Mouse (Mus musculus): ENCODE data around the gene Rps9. TPM values are rescaled to one million over a fixed set of nuclear protein-coding genes. Genes with fewer than 3 reads are reported as not detected.

The Rps9 gene
- polyA plus RNA-seq (2012; rRNA removed; ENCODE audit: low replicate concordance) = 322 and 616 TPM in 2 replicates

DNA sequence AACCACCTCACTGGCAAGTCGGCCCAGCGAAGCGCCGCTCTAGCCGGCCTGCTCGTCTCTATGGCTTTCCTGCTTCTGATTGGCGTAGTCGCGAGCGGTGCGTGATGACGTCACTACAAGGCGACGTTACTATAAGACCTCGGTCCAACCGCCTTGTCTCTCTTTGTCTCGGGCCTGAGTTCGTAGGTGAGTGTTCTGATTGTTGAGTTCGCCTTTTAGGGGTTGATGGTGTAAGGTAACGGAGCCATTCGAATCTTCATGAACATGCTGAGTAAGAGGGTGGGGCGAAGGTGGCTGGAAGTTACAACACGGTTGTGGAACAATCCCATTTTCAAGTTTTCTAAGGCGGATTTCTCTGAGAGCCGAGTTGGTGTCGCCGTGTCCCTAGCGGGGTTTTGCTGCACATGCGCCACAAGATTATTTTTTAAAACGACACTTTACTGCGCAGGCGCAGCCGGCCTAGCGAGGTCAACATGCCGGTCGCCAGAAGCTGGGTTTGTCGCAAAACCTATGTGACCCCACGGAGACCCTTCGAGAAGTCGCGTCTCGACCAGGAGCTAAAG, at the start of gene Rps9:
Gene Rps9 (plus strand): TSS at position 115 of the 563 bp plus-strand sequence.

DNA sequence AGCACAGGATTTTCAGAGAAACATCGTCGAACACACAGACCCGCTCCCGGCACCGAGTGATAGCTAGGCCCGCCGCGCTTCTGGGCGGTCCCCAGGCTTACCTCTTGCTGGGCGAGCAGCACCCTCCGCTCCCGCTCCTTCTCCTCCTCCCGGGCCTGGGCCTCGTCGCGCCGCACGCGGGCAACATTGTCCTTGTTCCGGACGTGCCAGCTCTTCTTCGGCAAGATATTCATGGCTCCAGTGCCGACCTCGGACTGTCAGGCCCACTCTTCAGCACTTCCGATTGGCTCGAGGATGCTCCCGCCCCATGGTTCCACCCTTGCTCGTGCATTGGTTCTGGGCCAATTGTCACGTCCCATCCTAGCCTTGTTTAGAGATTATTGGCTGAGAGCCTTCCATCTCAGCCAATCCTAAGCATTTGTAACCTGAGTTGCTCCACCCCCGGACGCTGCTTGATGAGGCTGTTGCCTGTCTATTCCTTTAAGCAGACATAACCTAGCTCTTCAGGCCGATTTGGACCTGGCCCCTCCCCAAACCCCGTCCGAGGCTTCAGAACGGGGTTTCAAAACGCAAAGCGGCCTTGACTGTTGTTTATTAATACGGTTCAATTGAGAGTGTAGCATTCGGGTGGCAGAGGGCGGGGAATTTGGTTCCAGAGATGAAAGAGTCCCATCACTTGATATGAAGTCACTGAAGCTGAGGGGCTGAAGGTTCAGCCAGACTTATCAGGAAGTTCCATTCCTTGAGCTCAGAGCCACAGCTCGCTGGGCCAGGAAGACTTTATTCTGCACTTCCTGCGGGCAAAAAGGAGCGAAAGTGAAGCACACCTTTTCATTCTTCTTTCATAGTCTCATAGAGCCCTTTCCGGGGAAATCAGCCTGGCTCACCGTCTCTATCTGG, 38.3 kb upstream of the Rps9 start, which contains the start of gene Leng1:
Gene Leng1 (minus strand): TSS at position 626 of the 900 bp plus-strand sequence.

DNA sequence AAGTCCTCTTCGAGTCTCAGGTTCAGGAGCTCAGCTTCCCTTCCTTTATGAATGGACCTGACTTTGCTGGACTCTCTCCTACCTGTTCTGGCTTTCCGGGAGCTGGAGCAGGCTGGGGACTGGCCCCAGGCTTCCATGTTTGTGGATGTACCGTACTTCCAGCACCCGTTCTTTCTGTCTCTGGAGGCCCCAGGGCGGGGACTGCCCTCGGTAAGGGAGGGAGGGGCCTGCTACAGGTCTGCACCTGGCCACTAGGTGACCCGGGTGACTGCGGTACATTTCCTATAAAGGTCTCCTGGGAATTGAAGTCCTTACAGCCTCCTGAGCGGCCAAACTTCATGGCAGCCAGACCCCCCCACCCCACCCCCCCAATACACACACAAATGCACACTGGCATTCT, 26.5 kb upstream of the Rps9 start, which contains the start of gene Tmc4:
Gene Tmc4 (minus strand): TSS at position 212 of the 400 bp plus-strand sequence.

DNA sequence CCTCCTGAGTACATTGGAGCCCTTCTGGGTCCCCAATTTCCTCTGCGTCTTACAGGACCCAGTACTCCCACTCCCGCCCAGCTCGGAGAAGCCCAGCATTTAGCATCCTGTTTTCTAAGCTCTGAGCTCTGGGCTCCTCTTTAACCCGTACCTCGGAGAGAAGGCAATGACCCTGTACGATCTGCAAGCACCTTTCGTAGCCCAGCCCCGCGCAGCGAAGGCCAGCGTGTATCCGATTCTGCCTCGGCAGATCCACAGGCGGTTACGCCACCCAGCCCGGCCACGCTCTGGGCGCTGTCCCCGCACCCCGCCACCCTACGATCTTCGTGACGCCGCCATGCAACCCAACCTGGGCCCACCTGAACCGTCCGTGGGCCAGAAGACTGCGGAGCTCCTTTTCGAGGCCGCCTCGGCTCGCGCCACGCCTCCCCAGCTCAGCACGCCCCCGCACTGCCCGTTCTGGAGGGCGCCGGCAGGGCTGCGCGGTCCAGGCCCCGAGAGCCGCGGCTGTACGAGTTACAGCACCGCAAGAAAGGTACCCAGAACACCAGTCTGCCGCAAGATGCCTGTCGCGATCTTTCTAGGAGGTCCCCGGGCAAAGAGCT, 11.3 kb upstream of the Rps9 start, which contains the start of gene Tsen34:
Gene Tsen34 (plus strand): TSS at position 482 of the 605 bp plus-strand sequence.

DNA sequence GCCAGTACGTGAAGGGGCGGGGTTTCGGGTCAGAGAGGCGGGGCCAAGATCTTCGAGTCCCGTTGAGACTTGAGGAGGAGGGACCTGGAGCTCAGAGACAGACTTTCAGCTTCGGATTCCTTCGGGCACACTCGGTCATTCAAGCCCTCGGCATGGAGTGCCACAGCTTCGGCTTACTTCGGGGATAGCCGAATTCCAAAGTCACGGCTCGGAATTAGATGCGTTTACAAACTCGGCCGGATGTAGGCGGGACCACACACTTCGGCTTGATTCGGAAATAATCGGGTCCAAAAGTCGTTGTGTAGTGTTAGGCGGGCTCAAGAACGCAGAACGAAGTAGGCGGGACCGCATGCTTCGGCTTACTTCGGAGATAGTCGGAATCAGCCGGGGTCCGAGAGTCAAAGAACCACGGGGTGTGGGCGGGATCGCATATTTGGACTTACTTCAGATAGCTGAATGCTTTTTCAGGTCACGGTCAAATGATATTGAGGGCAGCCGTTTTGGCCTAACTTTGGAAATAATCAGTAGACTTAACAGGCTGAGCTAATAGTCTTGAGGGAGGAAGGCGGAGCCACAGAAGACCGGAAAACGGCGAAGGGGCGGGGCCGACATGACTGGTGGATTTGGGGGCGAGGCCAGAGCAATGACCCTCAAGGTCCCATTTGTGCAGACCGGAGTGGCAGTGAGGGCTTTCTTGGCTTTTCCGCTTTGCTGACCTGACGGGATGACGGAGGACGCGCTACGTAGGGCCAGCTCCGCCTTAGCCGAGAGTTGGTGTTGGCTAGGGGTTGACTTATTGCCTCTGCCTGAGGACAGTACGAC, 10.6 kb upstream of the Rps9 start, which contains the start of gene Mboat7:
Gene Mboat7 (minus strand): TSS at position 537 of the 822 bp plus-strand sequence.

DNA sequence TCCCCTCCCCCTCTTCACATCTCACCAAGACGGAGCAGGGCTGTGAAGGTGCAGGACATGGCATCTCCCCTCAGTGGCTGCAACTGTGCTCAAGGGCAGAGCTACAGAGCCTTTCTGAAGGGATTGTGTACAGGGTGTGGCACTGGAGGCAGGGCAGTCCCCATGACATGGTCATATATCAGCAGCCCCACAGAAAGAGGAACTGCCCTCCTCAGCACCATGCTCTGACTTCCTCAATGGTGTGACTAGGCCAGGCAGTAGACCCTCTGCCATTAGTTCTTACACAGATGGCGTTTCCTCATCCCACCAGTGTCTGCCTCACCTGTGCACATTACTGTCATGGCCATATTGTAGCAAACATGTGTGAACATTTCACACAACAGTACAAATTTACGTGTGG, 16.5 kb downstream of the Rps9 start, which contains the start of gene Pirb:
Gene Pirb (minus strand): TSS at position 124 of the 400 bp plus-strand sequence.

Other genes starting within 250 kb of the Rps9 start
- not detected in 2 replicates for gene Tarm1, start 201.4 kb upstream of the Rps9 start, polyA plus RNA-seq (2012; rRNA removed; ENCODE audit: low replicate concordance)
- gene Oscar, start 87.8 kb upstream of the Rps9 start, polyA plus RNA-seq (2012; rRNA removed; ENCODE audit: low replicate concordance) = 0.26 TPM in 1 of 2 replicates, not detected in the other
- 287 and 393 TPM in 2 replicates for gene Ndufa3, start 86.6 kb upstream of the Rps9 start, polyA plus RNA-seq (2012; rRNA removed; ENCODE audit: low replicate concordance)
- 3.6 and 7.9 TPM in 2 replicates for gene Tfpt, start 74.1 kb upstream of the Rps9 start, polyA plus RNA-seq (2012; rRNA removed; ENCODE audit: low replicate concordance)
- gene Prpf31, start 74.0 kb upstream of the Rps9 start, polyA plus RNA-seq (2012; rRNA removed; ENCODE audit: low replicate concordance) = 12.2 and 16.7 TPM in 2 replicates
- gene Cnot3, start 58.7 kb upstream of the Rps9 start, polyA plus RNA-seq (2012; rRNA removed; ENCODE audit: low replicate concordance) = 87.7 and 89.5 TPM in 2 replicates
- 2.2 and 2.7 TPM in 2 replicates for gene Leng1, start 38.2 kb upstream of the Rps9 start, polyA plus RNA-seq (2012; rRNA removed; ENCODE audit: low replicate concordance)
- gene Tmc4, start 26.4 kb upstream of the Rps9 start, polyA plus RNA-seq (2012; rRNA removed; ENCODE audit: low replicate concordance) = 201 and 223 TPM in 2 replicates
- 92.9 and 131 TPM in 2 replicates for gene Tsen34, start 11.1 kb upstream of the Rps9 start, polyA plus RNA-seq (2012; rRNA removed; ENCODE audit: low replicate concordance)
- gene Mboat7, start 10.5 kb upstream of the Rps9 start, polyA plus RNA-seq (2012; rRNA removed; ENCODE audit: low replicate concordance) = 53.2 and 59.5 TPM in 2 replicates
- 3.8 and 4.1 TPM in 2 replicates for gene Pirb, start 16.4 kb downstream of the Rps9 start, polyA plus RNA-seq (2012; rRNA removed; ENCODE audit: low replicate concordance)
- 0.07 TPM in 1 of 2 replicates, not detected in the other for gene Gm15448, start 121.7 kb downstream of the Rps9 start, polyA plus RNA-seq (2012; rRNA removed; ENCODE audit: low replicate concordance)
- gene Pira2, start 141.1 kb downstream of the Rps9 start, polyA plus RNA-seq (2012; rRNA removed; ENCODE audit: low replicate concordance) = 0.16 and 0.31 TPM in 2 replicates
- 0.43 TPM in 1 of 2 replicates, not detected in the other for gene Gm14548, start 194.1 kb downstream of the Rps9 start, polyA plus RNA-seq (2012; rRNA removed; ENCODE audit: low replicate concordance)
- gene Lilra6, start 211.5 kb downstream of the Rps9 start, polyA plus RNA-seq (2012; rRNA removed; ENCODE audit: low replicate concordance) = 0.34 and 1.3 TPM in 2 replicates